Mouse (Mus musculus) stomach, embryonic 16.5 days (tissue): ENCODE results near the gene Tmem243. TPM values are rescaled to one million over a fixed set of nuclear protein-coding genes. Genes with fewer than 3 reads are reported as not detected.

Experiments
- ATAC-seq: fragments of 200-750 bp; cut with Nextera tagmentation; 2 replicates; pipeline ENCODE4 v1.8.0; 2017; ENCODE audit warnings: moderate number of reproducible peaks, moderate TSS enrichment; ENCODE audit not compliant: insufficient read depth, low FRiP score
- H3K27ac ChIP-seq: fragments of 300-500 bp; sonication (generic); 2 replicates; pipeline ENCODE4 v1.5.1; 2014; ENCODE audit warnings: low read length
- H3K27me3 ChIP-seq: fragments of 300-500 bp; sonication (generic); 2 replicates; pipeline ENCODE4 v1.6.1; 2014; ENCODE audit warnings: low read length, control low read depth, mixed read lengths; ENCODE audit not compliant: control insufficient read depth, insufficient read depth
- H3K36me3 ChIP-seq: fragments of 300-500 bp; sonication (generic); 2 replicates; pipeline ENCODE4 v1.6.1; 2014; ENCODE audit warnings: low read length; ENCODE audit not compliant: control insufficient read depth, insufficient read depth
- H3K4me1 ChIP-seq: fragments of 300-500 bp; sonication (generic); 2 replicates; pipeline ENCODE4 v1.6.1; 2014; ENCODE audit warnings: low read length, control low read depth, mixed read lengths; ENCODE audit not compliant: control insufficient read depth, insufficient read depth
- H3K4me2 ChIP-seq: fragments of 300-500 bp; sonication (generic); 2 replicates; pipeline ENCODE4 v1.6.1; 2014; ENCODE audit warnings: low read depth, low read length, mixed read lengths
- H3K4me3 ChIP-seq: fragments of 300-500 bp; sonication (generic); replicated peaks from 2 replicates; pipeline ENCODE4 v1.5.1; 2014; ENCODE audit warnings: mild to moderate bottlenecking, low read length
- H3K9ac ChIP-seq: fragments of 300-500 bp; sonication (generic); 2 replicates; pipeline ENCODE4 v1.6.1; 2014; ENCODE audit warnings: low read length
- H3K9me3 ChIP-seq: fragments of 300-500 bp; sonication (generic); replicated peaks from 2 replicates; pipeline ENCODE4 v1.6.1; 2016; ENCODE audit warnings: low read length, control low read depth; ENCODE audit not compliant: control insufficient read depth
- WGBS: fragments of 180-500 bp; shearing (Covaris S2); extraction: QIAGEN DNeasy Blood & Tissue Kit; methylation state at CpG from one replicate; pipeline ENCODE4 v1.1.7; 2014; 5-methylcytosine and 5-hydroxymethylcytosine counted together
- polyA plus RNA-seq: library from polyadenylated mRNA; unstranded; fragments of >200 nt; fragmentation: Nextera tagmentation; extraction: Ambion mirVana; gene quantifications from 2 replicates; pipeline ENCODE4 v1.2.1, GENCODE M21; 2015

Gene Tmem243
- polyA plus RNA-seq, 1 experiment from 2014 or later: 7.9 TPM

DNA sequence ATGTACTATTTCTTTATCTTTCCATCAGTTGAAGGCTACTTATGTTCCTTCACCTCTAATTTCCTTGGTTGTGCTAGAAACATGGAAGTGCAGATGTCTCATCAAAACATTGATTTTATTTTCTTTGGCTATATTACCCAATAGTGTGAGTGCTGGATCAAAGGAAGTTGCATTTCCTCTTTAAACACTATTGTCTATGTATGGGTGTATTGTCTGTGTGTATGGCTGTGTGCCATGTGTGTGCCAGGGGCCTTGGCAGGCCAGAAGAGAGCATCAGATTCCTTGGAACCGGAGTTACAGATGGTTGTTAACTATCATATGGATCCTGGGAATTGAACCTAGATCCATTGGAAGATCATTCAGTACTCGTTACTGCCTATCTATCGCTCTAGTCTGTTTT is 29.1 kb upstream of the Tmem243 start:
- Histone ChIP-seq H3K9ac (no peak overlapping the region), H3K27me3 (no peaks in the 10 kb centered on the region), H3K27ac (no peak overlapping the region), H3K4me1 (peaks cover 7% of the 10 kb centered on the region), H3K4me2 (no peak overlapping the region), H3K4me3 (no peak overlapping the region), H3K36me3 (no peaks in the 10 kb centered on the region), H3K9me3 (no peaks in the 10 kb centered on the region)
- WGBS: 88% methylated on average over 3 of the region's 3 CpGs
- ATAC-seq: no peak

DNA sequence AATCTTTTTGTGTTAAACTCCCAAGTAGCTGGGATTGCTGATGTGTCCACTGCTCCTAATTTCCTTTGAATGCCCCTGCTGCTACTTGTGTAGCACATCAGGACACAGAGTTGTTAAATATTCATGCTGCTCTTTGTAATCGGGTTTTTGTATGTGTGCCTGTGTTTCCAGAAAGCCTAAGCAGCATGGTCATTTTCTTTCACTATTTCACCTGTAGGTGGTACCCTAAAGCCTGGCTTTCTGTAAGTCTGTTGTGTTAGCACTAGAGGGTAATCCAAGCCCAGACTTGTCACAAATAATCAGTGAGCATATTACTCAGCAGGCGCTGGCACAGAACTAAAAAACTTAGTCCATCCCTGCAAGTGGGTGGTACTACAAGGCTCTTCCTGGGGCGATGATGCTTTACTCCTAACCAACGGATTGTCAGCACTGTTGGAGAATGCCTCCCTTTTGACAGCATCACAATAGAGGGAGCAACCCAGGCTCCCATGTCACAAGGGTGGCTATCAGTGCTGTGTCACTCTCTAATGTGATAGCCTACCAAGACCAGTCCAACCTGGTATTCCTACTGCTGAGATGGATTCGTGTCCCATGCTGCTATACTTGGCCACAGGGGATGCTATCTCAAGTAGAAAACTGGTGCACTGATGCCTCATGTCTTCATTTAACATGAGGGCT is 27.2 kb upstream of the Tmem243 start:
- Histone ChIP-seq H3K4me1 (peaks cover 7% of the 10 kb centered on the region), H3K36me3 (no peaks in the 10 kb centered on the region), H3K27ac (no peak overlapping the region), H3K4me2 (no peak overlapping the region), H3K27me3 (no peaks in the 10 kb centered on the region), H3K9ac (no peak overlapping the region), H3K4me3 (no peak overlapping the region), H3K9me3 (no peaks in the 10 kb centered on the region)
- ATAC-seq: no peak
- 54% methylated on average over 5 of the region's 5 CpGs for WGBS

DNA sequence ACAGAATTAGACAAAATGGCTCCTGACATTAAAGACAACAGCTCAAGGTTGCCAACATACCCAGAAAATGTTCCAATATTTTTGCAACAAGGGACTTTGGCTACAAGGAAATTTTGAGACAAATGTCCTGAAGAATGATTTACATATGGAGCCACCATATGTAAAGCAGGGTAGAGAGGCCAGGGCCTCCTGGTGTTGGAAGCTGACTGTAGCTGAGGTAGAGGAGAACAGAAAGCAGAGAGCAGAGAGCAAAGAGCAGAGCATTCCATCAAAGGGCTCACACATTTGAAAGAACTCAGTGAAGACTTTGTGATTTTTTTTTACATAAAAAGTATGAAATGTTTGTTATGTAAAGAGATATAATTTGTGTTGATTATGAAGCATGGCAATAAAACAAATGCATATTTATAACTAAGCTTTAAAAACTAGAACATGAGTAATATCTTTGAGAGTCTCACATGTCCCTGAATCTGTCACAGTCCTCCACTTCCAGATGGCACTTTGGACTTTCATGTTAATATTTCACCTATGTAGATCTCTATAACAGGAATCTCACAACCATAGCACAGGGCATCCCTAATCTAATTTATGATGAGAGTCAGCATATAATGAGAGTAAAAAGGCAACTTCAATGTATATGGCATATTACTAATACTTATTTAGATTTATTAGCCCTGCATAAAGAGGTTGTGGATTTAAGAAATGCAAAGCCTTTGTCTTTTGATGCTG is 20.5 kb upstream of the Tmem243 start:
- no peaks in the 10 kb centered on the region for H3K9me3 ChIP-seq
- no peak for ATAC-seq
- no peak overlapping the region for H3K9ac ChIP-seq
- no peak overlapping the region for H3K4me3 ChIP-seq
- no peak overlapping the region for H3K27ac ChIP-seq
- H3K4me2 ChIP-seq: no peak overlapping the region
- no peaks in the 10 kb centered on the region for H3K4me1 ChIP-seq
- no peaks in the 10 kb centered on the region for H3K36me3 ChIP-seq
- H3K27me3 ChIP-seq: no peaks in the 10 kb centered on the region

DNA sequence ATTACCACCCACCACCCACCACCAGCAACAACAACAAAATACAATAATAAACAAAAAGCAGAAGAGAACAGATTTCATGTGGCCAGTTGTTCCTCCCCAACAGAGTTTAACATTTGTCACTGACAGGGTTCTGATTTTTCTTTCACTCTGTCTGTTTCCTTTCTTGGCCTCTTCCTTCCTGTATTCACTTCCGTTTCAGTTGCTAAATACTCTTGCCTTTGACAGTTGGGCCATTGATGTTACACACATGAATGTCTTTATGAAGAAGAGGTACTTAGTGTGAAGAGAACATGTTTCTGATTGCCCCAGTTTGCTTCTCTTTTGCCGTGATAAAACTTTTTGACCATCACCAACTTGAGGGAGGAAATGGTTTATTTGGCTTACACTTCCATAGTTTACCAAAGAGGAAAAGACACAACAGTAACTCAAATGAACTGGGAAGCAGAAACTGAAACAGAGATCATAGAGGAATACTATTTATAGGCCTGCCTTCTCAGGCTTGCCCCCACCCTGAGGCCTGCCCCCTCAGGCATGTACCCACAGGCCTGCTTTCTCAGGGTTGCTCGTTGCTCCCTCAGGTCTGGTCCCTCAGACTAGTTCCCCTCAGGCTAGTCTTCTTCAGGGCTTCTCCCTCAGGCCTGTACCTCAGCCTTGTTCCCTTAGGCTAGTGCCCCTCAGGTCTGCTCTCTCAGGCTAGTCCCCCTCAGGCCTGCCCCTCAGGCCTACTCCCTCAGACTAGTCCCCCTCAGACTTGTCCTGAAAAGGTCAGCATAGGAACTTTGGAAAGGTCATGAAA is 13.3 kb upstream of the Tmem243 start:
- Histone ChIP-seq H3K9ac (no peak overlapping the region), H3K9me3 (no peaks in the 10 kb centered on the region), H3K27me3 (no peaks in the 10 kb centered on the region), H3K4me3 (no peak overlapping the region), H3K4me2 (no peak overlapping the region), H3K4me1 (no peaks in the 10 kb centered on the region), H3K27ac (no peak overlapping the region), H3K36me3 (no peaks in the 10 kb centered on the region)
- ATAC-seq: peak; percentile 13; the same call in 1 of the 2 replicates
- 74% methylated on average over 3 of the region's 3 CpGs for WGBS

DNA sequence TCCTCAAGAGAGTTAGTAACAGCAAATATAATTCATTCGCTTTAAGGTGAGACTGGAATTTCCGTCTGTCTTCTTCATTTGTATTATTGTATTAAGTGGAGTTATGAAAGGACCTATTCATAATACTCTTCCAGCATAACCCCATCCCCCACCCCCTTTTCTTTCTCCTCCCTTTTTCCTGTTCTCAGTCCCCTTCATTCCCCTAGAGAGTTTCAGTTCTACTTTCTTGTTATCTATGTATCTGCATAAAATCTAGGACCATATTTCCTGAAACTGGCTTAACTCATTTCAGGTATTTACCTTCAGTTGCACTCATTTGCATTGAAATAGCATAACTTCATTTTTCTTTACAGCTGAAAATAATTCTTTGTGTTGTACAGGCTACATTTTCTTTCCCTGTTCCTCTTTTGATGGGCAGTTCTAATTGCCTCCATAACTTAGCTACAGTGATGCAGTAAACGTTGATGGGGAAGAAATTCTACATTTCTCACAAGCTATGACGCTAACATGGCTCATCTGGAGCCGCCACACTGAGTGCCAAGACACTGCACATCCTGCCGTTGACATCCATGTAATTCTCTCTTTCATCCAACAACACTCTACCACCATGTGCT is 9.9 kb upstream of the Tmem243 start:
- WGBS: 72% methylated on average over 6 of the region's 6 CpGs
- H3K9ac ChIP-seq: no peak overlapping the region
- no peak overlapping the region for H3K27ac ChIP-seq
- H3K4me1 ChIP-seq: no peaks in the 10 kb centered on the region
- H3K36me3 ChIP-seq: no peaks in the 10 kb centered on the region
- H3K4me2 ChIP-seq: no peak overlapping the region
- H3K9me3 ChIP-seq: no peaks in the 10 kb centered on the region
- H3K27me3 ChIP-seq: no peaks in the 10 kb centered on the region
- H3K4me3 ChIP-seq: no peak overlapping the region
- no peak for ATAC-seq

DNA sequence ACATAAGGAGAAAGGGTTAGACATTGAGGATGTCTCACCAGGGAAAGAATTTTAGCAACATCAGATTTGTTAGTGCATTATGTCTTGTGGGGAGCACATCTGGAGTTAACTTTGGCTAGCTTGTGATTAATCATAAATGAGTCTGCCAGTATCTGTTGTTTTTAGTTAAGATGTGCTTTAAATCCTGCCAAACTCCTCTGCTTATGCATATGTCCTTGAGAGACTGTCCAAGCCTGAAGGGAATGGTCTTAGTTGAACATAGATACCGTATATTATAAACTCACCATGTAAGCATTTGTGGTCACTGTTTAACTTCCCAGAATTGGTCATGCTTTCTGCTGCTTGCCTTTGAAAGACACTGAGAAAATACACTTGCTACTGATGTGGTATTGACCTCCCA is 7.8 kb upstream of the Tmem243 start:
- Histone ChIP-seq H3K27me3 (no peaks in the 10 kb centered on the region), H3K9me3 (no peaks in the 10 kb centered on the region), H3K4me2 (no peak overlapping the region), H3K27ac (no peak overlapping the region), H3K4me1 (no peaks in the 10 kb centered on the region), H3K36me3 (no peaks in the 10 kb centered on the region), H3K9ac (no peak overlapping the region), H3K4me3 (no peak overlapping the region)
- ATAC-seq: no peak
- 35% methylated on average over 1 of the region's 1 CpGs for WGBS

DNA sequence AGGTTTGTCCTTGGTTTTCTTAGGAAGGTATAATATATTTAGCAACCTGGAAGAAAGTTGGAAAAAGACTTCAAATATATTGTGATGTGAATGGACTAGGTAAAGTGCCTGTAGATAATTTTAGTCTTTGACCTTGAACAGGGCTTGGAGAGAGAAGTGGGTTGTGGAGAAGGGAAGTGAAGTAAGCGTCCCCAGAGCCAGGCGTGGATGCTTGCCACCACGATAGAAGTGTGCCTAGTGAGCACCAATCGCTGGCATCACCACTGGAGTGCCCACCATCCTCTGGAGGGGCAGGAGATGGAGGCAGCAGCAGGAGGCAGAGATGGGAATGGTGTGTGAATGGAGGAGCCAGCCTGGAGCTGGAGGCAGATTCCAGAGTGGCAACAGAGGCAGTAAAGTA is 7.0 kb upstream of the Tmem243 start:
- 77% methylated on average over 4 of the region's 4 CpGs for WGBS
- Histone ChIP-seq H3K4me3 (no peak overlapping the region), H3K9me3 (no peaks in the 10 kb centered on the region), H3K9ac (no peak overlapping the region), H3K27ac (no peak overlapping the region), H3K4me2 (no peak overlapping the region), H3K4me1 (no peaks in the 10 kb centered on the region), H3K36me3 (no peaks in the 10 kb centered on the region), H3K27me3 (no peaks in the 10 kb centered on the region)
- ATAC-seq: no peak

DNA sequence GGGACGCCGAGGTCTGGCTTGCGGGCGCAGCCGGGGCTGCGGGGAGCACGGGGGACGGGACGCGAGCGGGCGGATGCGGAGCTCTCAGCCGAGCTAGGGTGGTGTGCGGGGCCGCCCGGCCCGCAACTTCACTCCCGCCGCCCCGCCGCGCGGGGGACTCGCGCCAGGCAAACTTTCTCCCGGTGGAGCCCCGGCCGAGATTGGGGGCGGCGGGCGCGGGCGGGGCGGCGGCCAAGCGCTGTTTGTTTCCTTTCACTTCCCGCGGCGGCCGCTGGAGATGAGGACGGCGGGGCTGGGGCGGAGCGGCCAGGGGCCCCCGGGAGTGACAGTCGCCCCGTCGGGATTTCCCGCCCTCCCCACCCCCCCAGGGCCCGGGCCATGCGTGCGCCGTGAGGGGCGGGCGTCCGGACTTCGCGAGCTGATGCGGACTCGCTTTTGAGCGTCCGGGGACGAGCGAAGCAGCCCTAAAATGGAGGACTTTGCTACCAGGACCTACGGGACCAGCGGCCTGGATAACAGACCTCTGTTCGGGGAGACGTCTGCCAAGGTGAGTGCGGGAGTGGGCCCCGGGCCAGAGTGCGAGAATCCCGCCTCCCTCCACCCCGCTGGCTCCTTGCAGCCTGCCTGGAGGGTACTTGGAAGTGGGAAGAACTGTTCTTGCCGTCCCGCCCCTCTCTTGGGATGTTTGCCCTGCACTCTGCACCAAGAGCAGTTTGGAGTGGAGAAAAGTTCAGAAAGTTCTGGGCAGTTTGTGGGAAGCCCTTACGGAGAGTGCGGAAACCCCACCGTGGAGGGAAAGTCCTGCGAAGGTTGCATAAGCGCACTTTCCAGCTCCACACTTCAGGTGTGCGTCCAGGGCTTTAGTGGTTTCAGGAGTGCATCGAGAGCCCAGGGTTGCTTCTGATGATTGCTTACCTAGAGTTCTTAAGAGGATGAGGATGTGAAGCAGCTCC is 657 bp downstream of the Tmem243 start:
- Histone ChIP-seq H3K27ac (no peak overlapping the region; the same call in 1 of the 2 replicates), H3K4me2 (peak overlapping the region; percentile 93), H3K9ac (peak overlapping the region; percentile 86), H3K9me3 (no peaks in the 10 kb centered on the region), H3K36me3 (no peaks in the 10 kb centered on the region), H3K27me3 (no peaks in the 10 kb centered on the region), H3K4me3 (peak overlapping the region; percentile 87), H3K4me1 (0 out of 2 replicates have a peak, but pooled peaks cover 3% of the 10 kb centered on the region)
- under 1% methylated on average over 82 of the region's 83 CpGs for WGBS
- peak; percentile 79 for ATAC-seq
